Mouse (Mus musculus) embryonic facial prominence, embryonic 11.5 days (tissue): Measurements from ENCODE around the gene Pdcd4. TPM values are rescaled to one million over a fixed set of nuclear protein-coding genes. Genes with fewer than 3 reads are reported as not detected.

Source experiments
- ATAC-seq: fragments of 200-750 bp; cut with Nextera tagmentation; replicated peaks from 2 replicates; pipeline ENCODE4 v1.8.0; 2017; ENCODE audit warnings: low read depth; ENCODE audit not compliant: insufficient number of reproducible peaks, low FRiP score, low TSS enrichment
- DNase-seq: peaks from one replicate; pipeline ENCODE4 v3.0.0-alpha.2; 2015; ENCODE audit warnings: low spot score
- H3K27ac ChIP-seq: fragments of 300-500 bp; sonication (generic); replicated peaks from 2 replicates; pipeline ENCODE4 v1.5.1; 2014; ENCODE audit warnings: mild to moderate bottlenecking, low read depth, low read length, control low read depth
- H3K27me3 ChIP-seq: fragments of 300-500 bp; sonication (generic); 2 replicates; pipeline ENCODE4 v1.6.1; 2014; ENCODE audit warnings: mild to moderate bottlenecking, low read length, moderate library complexity, mixed read lengths; ENCODE audit not compliant: control insufficient read depth, insufficient read depth
- H3K36me3 ChIP-seq: fragments of 300-500 bp; sonication (generic); replicated peaks from 2 replicates; pipeline ENCODE4 v1.6.1; 2014; ENCODE audit warnings: low read depth, mild to moderate bottlenecking, low read length, moderate library complexity, mixed read lengths; ENCODE audit not compliant: control insufficient read depth, insufficient read depth
- H3K4me1 ChIP-seq: fragments of 300-500 bp; sonication (generic); 2 replicates; pipeline ENCODE4 v1.6.1; 2014; ENCODE audit warnings: low read length, mixed read lengths; ENCODE audit not compliant: control insufficient read depth, insufficient read depth
- H3K4me2 ChIP-seq: fragments of 300-500 bp; sonication (generic); 2 replicates; pipeline ENCODE4 v1.6.1; 2014; ENCODE audit warnings: low read depth, mild to moderate bottlenecking, control low read depth, low read length, moderate library complexity
- H3K4me3 ChIP-seq: fragments of 300-500 bp; sonication (generic); 2 replicates; pipeline ENCODE4 v1.5.1; 2014; ENCODE audit warnings: low read depth, low read length, control low read depth
- H3K9ac ChIP-seq: fragments of 300-500 bp; sonication (generic); replicated peaks from 2 replicates; pipeline ENCODE4 v1.6.1; 2014; ENCODE audit warnings: mild to moderate bottlenecking, control low read depth, low read length
- H3K9me3 ChIP-seq: fragments of 300-500 bp; sonication (generic); replicated peaks from 2 replicates; pipeline ENCODE4 v1.6.1; 2016; ENCODE audit warnings: mild to moderate bottlenecking, low read length, inconsistent platforms, mixed read lengths; ENCODE audit not compliant: control insufficient read depth
- WGBS: fragments of 180-500 bp; shearing (Covaris S2); extraction: QIAGEN DNeasy Blood & Tissue Kit; methylation state at CpG from one replicate; pipeline ENCODE4 v1.1.7; 2014; 5-methylcytosine and 5-hydroxymethylcytosine counted together
- polyA plus RNA-seq: library from polyadenylated mRNA; unstranded; fragments of >200 nt; fragmentation: Nextera tagmentation; extraction: Ambion mirVana; gene quantifications from 2 replicates; pipeline ENCODE4 v1.2.1, GENCODE M21; 2014

Gene Pdcd4
- polyA plus RNA-seq, 1 experiment from 2014 or later, result 96.2 TPM

DNA sequence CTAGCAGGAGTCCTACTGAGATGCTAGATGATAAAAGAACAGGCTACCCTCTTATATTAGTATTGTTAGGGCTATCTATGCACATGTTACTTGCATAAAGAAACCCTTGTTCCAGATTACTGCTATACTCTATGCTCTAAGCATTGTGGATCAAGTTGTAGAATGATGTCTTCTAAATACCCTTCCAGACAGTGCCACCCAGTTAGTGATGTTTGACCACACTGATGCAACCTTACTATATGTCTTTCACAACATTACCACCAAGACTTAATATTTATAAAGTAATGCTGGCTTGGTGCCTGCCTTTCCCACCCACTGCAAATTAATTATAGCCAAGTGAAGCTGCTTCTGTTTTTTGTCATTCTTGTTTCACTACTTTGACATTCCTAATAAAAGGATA lies 41.0 kb downstream of the Pdcd4 start:
- Histone ChIP-seq H3K27me3 (no peaks in the 10 kb centered on the region), H3K9ac (no peak overlapping the region), H3K4me1 (no peaks in the 10 kb centered on the region), H3K4me3 (no peak overlapping the region), H3K27ac (no peak overlapping the region), H3K9me3 (no peaks in the 10 kb centered on the region), H3K4me2 (no peak overlapping the region), H3K36me3 (no peaks in the 10 kb centered on the region; the same call in 1 of the 2 replicates)
- no peak for DNase-seq
- no peak for ATAC-seq

GRCm38 (mm10) chr19:53934046-53934445 lies 42.0 kb downstream of the Pdcd4 start:
- Histone ChIP-seq H3K27ac (no peak overlapping the region), H3K4me1 (no peaks in the 10 kb centered on the region), H3K4me2 (no peak overlapping the region), H3K36me3 (no peaks in the 10 kb centered on the region; the same call in 1 of the 2 replicates), H3K9ac (no peak overlapping the region), H3K4me3 (no peak overlapping the region), H3K9me3 (no peaks in the 10 kb centered on the region), H3K27me3 (no peaks in the 10 kb centered on the region)
- no peak for DNase-seq
- no peak for ATAC-seq

DNA sequence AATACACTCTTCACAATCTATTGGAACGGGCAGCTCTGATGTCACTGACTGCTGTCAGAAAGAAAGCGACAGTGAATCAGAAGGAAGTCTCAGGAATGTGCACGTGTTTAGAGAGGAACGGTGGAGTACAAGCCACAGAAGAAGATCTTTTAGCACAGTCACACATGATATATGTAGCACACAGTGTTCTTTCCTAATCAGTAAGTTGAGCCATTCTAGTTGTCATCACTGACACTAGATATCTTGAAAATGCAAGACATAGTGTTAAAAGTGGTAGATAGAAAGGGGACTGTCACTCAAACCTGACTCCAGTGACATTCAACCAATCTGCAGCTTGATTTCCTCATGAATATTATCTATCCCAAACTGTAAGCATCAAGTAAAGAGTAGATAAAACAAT lies 47.4 kb downstream of the Pdcd4 start:
- 89% methylated on average over 4 of the region's 4 CpGs for WGBS
- no peaks in the 10 kb centered on the region; the same call in 1 of the 2 replicates for H3K36me3 ChIP-seq
- H3K9me3 ChIP-seq, result no peaks in the 10 kb centered on the region
- no peak overlapping the region for H3K9ac ChIP-seq
- DNase-seq (no peak), ATAC-seq (no peak)
- no peak overlapping the region for H3K27ac ChIP-seq
- no peak overlapping the region for H3K4me2 ChIP-seq
- no peaks in the 10 kb centered on the region for H3K27me3 ChIP-seq
- H3K4me3 ChIP-seq, result no peak overlapping the region
- no peaks in the 10 kb centered on the region for H3K4me1 ChIP-seq

DNA sequence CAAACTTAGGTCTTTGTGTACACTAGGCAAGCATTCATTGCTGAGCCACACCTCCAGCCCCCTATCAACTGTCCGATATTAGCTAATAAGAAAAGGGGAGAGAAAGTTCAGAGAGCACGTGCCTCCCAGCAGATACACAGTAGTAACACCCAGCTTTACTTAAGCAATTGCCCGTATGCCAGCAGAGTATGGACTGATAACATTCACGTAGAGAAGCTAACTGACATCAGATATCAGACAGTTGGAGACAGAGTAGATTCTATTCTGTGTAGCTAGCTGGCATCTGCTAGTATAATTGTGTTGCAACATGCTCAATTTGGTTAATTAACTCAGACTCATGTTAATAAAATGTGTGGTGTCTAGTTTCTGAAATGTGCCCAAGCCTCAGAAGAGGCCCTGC lies 49.1 kb downstream of the Pdcd4 start:
- DNase-seq (no peak), ATAC-seq (no peak)
- Histone ChIP-seq H3K9me3 (no peaks in the 10 kb centered on the region), H3K4me1 (no peaks in the 10 kb centered on the region), H3K4me2 (no peak overlapping the region), H3K27ac (no peak overlapping the region), H3K36me3 (no peaks in the 10 kb centered on the region; the same call in 1 of the 2 replicates), H3K9ac (no peak overlapping the region), H3K27me3 (no peaks in the 10 kb centered on the region), H3K4me3 (no peak overlapping the region)
- 92% methylated on average over 4 of the region's 4 CpGs for WGBS

DNA sequence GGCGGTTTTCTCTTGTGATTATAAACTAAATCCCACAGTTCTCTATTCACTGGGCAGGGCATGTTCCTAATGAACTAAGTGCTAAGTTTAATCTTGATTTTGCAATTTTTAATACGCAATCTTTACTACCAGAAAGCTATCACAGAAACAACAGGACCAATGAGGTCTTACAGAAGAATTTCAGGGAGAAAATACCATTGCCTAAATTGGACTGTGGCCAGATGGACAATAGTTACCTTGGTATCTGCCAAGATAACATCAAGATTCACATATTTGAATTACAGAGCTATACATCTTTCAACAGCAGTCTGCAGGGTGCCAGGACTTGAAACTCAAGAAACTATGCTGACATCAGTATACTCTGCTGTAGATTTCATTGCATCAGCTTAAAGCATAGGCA lies 50.3 kb downstream of the Pdcd4 start:
- no peak for ATAC-seq
- no peaks in the 10 kb centered on the region for H3K4me1 ChIP-seq
- H3K9me3 ChIP-seq, result no peaks in the 10 kb centered on the region
- H3K9ac ChIP-seq, result no peak overlapping the region
- no peak overlapping the region for H3K4me2 ChIP-seq
- no peaks in the 10 kb centered on the region; the same call in 1 of the 2 replicates for H3K36me3 ChIP-seq
- H3K27ac ChIP-seq, result no peak overlapping the region
- no peak overlapping the region for H3K4me3 ChIP-seq
- 93% methylated on average over 2 of the region's 2 CpGs for WGBS
- DNase-seq, result no peak
- no peaks in the 10 kb centered on the region for H3K27me3 ChIP-seq

GRCm38 (mm10) chr19:53943802-53944785 lies 52.1 kb downstream of the Pdcd4 start, which contains the start of the genes Shoc2 and Bbip1:
Gene Shoc2 (plus strand): TSS chr19:53944306.
Gene Bbip1 (minus strand): TSS chr19:53944627.
- Histone ChIP-seq H3K4me1 (no peaks in the 10 kb centered on the region), H3K4me3 (peak within 1 kb of the TSS; percentile 91), H3K9ac (peak within 1 kb of the TSS; percentile 92), H3K36me3 (no peaks in the 10 kb centered on the region), H3K27ac (peak within 1 kb of the TSS; percentile 97), H3K4me2 (peak within 1 kb of the TSS; percentile 50), H3K9me3 (no peaks in the 10 kb centered on the region), H3K27me3 (no peaks in the 10 kb centered on the region)
- WGBS, result 0% methylated on average over 56 of the region's 62 CpGs
- DNase-seq (peak; percentile 99), ATAC-seq (peak; percentile 93)

- no peak for DNase-seq
- Histone ChIP-seq H3K36me3 (no peaks in the 10 kb centered on the region), H3K9me3 (no peaks in the 10 kb centered on the region), H3K27me3 (no peaks in the 10 kb centered on the region), H3K4me3 (peak overlapping the region; percentile 91), H3K4me2 (peak overlapping the region; percentile 46), H3K4me1 (no peaks in the 10 kb centered on the region), H3K9ac (peak overlapping the region; percentile 92), H3K27ac (peak overlapping the region; percentile 97)
- peak; percentile 71 for ATAC-seq
- WGBS, result under 1% methylated on average over 32 of the region's 47 CpGs
Measured at GRCm38 (mm10) chr19:53944786-53945169, 52.7 kb downstream of the Pdcd4 start.
